Mouse (Mus musculus) midbrain, postnatal 0 days (tissue): ENCODE results near the gene Fam124b. TPM values are rescaled to one million over a fixed set of nuclear protein-coding genes. Genes with fewer than 3 reads are reported as not detected.

Experiments
- ATAC-seq: fragments of 200-750 bp; cut with Nextera tagmentation; 2 replicates; pipeline ENCODE4 v1.8.0; 2017; ENCODE audit warnings: moderate number of reproducible peaks, mild to moderate bottlenecking, moderate TSS enrichment, moderate library complexity; ENCODE audit not compliant: low FRiP score
- DNase-seq: peaks from one replicate; pipeline ENCODE4 v3.0.0-alpha.2; 2015; ENCODE audit warnings: low spot score
- H3K27ac ChIP-seq: fragments of 300-500 bp; sonication (generic); 2 replicates; pipeline ENCODE4 v1.5.1; 2014; ENCODE audit warnings: low read depth, mild to moderate bottlenecking, low read length, mixed read lengths
- H3K27me3 ChIP-seq: fragments of 300-500 bp; sonication (generic); 2 replicates; pipeline ENCODE4 v1.6.1; 2014; ENCODE audit warnings: low read length, control low read depth, mixed read lengths; ENCODE audit not compliant: insufficient read depth
- H3K36me3 ChIP-seq: fragments of 300-500 bp; sonication (generic); 2 replicates; pipeline ENCODE4 v1.6.1; 2014; ENCODE audit warnings: low read length, control low read depth, mixed read lengths; ENCODE audit not compliant: insufficient read depth
- H3K4me1 ChIP-seq: fragments of 300-500 bp; sonication (generic); 2 replicates; pipeline ENCODE4 v1.6.1; 2014; ENCODE audit warnings: mild to moderate bottlenecking, control low read depth, antibody characterized with exemption, low read length, mixed read lengths; ENCODE audit not compliant: insufficient read depth
- H3K4me2 ChIP-seq: fragments of 300-500 bp; sonication (generic); 2 replicates; pipeline ENCODE4 v1.6.1; 2014; ENCODE audit warnings: low read depth, mild to moderate bottlenecking, low read length, mixed read lengths; ENCODE audit not compliant: poor library complexity, severe bottlenecking
- H3K4me3 ChIP-seq: fragments of 300-500 bp; sonication (generic); 2 replicates; pipeline ENCODE4 v1.5.1; 2014; ENCODE audit warnings: low read depth, mild to moderate bottlenecking, low read length, moderate library complexity
- H3K9ac ChIP-seq: fragments of 300-500 bp; sonication (generic); replicated peaks from 2 replicates; pipeline ENCODE4 v1.6.1; 2014; ENCODE audit warnings: mild to moderate bottlenecking, low read length, moderate library complexity, mixed read lengths; ENCODE audit not compliant: poor library complexity, severe bottlenecking
- H3K9me3 ChIP-seq: fragments of 300-500 bp; sonication (generic); 2 replicates; pipeline ENCODE4 v1.6.1; 2016; ENCODE audit warnings: low read length, control low read depth
- CTCF ChIP-seq: IDR thresholded peaks from 2 replicates; pipeline ENCODE4 v1.5.1; 2016; ENCODE audit warnings: antibody characterized with exemption, mild to moderate bottlenecking
- WGBS: fragments of 180-500 bp; shearing (Covaris S2); extraction: QIAGEN DNeasy Blood & Tissue Kit; methylation state at CpG from one replicate; pipeline ENCODE4 v1.1.7; 2014; 5-methylcytosine and 5-hydroxymethylcytosine counted together
- polyA plus RNA-seq: library from polyadenylated mRNA; unstranded; fragments of >200 nt; fragmentation: Nextera tagmentation; extraction: Ambion mirVana; gene quantifications from 2 replicates; pipeline ENCODE4 v1.2.1, GENCODE M21; 2015
- total RNA-seq: library from RNA; depleted of rRNA; stranded (reverse); fragments of >200 nt; gene quantifications from 2 replicates; pipeline ENCODE4 v1.2.3, GENCODE M21; 2014; rRNA removed

Gene Fam124b
- total RNA-seq: 0.24 and 1.0 TPM in 2 replicates
- polyA plus RNA-seq: 0.15 and 0.42 TPM in 2 replicates

DNA sequence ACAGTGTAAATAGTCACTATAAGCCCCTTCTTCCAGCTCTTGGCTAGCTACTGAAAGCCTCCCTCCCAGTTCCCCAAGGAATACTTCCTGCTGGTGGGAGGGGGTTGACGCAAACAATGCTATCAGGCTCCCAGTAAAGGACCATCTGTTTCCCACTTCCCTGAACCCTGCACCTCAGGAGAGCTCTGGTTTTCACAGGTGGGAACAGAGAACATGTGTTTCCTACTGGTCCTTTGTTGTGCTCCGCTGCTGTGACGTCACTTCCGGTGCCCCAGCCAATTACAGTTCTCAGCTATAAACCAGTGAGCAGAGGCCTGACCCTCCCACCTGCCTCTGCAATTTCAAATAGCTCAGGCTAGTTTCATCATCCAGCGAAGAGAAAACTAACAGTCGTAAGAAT, at the start of gene Fam124b:
Gene Fam124b, minus strand, starts transcription at position 206 of the 400 bp plus-strand sequence.
- 80% methylated on average over 6 of the region's 6 CpGs for WGBS
- ATAC-seq: no peak
- TF ChIP-seq CTCF: no peak
- no peak within 1 kb of the TSS for H3K27ac ChIP-seq
- H3K4me1 ChIP-seq: no peaks in the 10 kb centered on the region
- no peak within 1 kb of the TSS for H3K4me3 ChIP-seq
- no peaks in the 10 kb centered on the region for H3K27me3 ChIP-seq
- H3K9me3 ChIP-seq: no peaks in the 10 kb centered on the region
- H3K36me3 ChIP-seq: no peaks in the 10 kb centered on the region
- no peak for DNase-seq
- no peak within 1 kb of the TSS for H3K4me2 ChIP-seq
- H3K9ac ChIP-seq: no peak within 1 kb of the TSS

DNA sequence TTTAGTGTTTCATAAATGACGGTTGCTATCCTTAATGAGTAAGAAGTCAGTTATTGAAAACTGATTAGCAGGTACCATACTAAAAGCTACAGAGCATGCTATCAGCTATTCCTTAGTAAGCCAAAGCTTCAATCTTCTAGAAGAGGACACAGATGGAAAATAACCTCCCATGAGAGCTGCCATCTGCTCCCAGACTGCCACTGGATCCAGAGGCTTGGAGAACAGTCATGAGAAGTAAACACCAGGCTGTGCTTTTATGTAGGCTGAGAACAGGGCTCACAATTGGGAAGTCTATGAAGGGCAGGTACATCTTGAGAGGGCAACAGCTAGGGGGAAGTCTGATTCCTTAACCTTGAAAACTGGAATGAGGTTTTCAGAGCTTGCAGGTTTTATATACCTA, 42.2 kb upstream of the Fam124b start:
- H3K9ac ChIP-seq: no peak overlapping the region
- no peaks in the 10 kb centered on the region for H3K36me3 ChIP-seq
- no peak for TF ChIP-seq CTCF
- no peaks in the 10 kb centered on the region for H3K9me3 ChIP-seq
- WGBS: 76% methylated on average over 1 of the region's 1 CpGs
- no peaks in the 10 kb centered on the region for H3K4me1 ChIP-seq
- DNase-seq (peak; percentile 19), ATAC-seq (no peak)
- no peak overlapping the region for H3K4me3 ChIP-seq
- no peaks in the 10 kb centered on the region for H3K27me3 ChIP-seq
- no peak overlapping the region for H3K27ac ChIP-seq
- no peak overlapping the region for H3K4me2 ChIP-seq

DNA sequence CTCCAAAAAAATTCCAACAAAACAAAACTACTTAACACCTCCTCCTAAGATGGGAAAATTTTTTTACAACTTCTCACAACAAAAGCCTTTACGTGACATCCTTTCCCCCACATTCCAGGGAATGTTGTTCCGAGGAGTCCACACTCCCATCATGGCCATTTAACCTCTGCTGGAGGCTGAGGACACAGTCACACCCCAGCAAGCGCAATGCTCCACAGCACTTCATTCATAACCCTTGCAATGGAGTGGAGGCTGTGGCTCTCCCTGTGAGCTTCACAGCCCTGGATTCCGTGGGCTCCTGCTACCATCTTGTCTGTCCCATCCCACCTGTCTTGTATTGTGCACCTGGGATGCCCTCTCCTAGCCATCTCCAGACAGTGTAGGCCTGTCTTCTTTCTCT, 40.4 kb upstream of the Fam124b start:
- no peak overlapping the region for H3K4me3 ChIP-seq
- 72% methylated on average over 4 of the region's 4 CpGs for WGBS
- H3K9ac ChIP-seq: no peak overlapping the region
- no peak overlapping the region for H3K27ac ChIP-seq
- H3K4me2 ChIP-seq: no peak overlapping the region
- H3K9me3 ChIP-seq: no peaks in the 10 kb centered on the region
- H3K27me3 ChIP-seq: no peaks in the 10 kb centered on the region
- no peaks in the 10 kb centered on the region for H3K4me1 ChIP-seq
- no peaks in the 10 kb centered on the region for H3K36me3 ChIP-seq
- no peak for TF ChIP-seq CTCF
- no peak for DNase-seq
- ATAC-seq: no peak

GRCm38 (mm10) chr1:80253309-80253708, 35.0 kb upstream of the Fam124b start:
- Histone ChIP-seq H3K27ac (no peak overlapping the region), H3K36me3 (no peaks in the 10 kb centered on the region), H3K27me3 (no peaks in the 10 kb centered on the region), H3K9me3 (no peaks in the 10 kb centered on the region), H3K4me1 (no peaks in the 10 kb centered on the region), H3K4me2 (no peak overlapping the region), H3K9ac (no peak overlapping the region), H3K4me3 (no peak overlapping the region)
- no peak for TF ChIP-seq CTCF
- no peak for ATAC-seq
- DNase-seq: no peak

- Histone ChIP-seq H3K36me3 (no peaks in the 10 kb centered on the region), H3K4me2 (no peak overlapping the region), H3K4me1 (no peaks in the 10 kb centered on the region), H3K27me3 (no peaks in the 10 kb centered on the region), H3K9me3 (no peaks in the 10 kb centered on the region), H3K27ac (no peak overlapping the region), H3K9ac (no peak overlapping the region), H3K4me3 (no peak overlapping the region)
- WGBS: 91% methylated on average over 5 of the region's 5 CpGs
- ATAC-seq (no peak), DNase-seq (no peak)
- no peak for TF ChIP-seq CTCF
Observed at GRCm38 (mm10) chr1:80250247-80250646, 32.0 kb upstream of the Fam124b start.

DNA sequence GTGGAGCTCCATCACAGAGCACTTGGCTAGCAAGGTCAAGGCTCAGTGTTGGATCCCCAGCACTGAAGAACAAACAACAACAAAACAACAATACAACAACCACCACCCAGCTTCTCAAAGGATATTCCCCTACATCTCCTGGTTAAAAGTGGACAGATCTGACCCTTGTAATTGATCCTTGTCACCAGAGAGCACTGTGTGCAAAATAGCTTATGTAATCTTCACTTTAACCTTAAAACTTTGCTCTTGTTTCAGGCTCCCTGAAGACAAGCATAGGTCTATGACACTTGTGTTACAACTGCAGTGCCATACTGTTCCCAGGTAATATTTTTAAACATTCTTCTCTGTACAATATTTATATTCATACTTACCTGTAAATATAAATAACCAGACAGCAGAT, 28.9 kb upstream of the Fam124b start:
- ATAC-seq: no peak
- no peak for TF ChIP-seq CTCF

DNA sequence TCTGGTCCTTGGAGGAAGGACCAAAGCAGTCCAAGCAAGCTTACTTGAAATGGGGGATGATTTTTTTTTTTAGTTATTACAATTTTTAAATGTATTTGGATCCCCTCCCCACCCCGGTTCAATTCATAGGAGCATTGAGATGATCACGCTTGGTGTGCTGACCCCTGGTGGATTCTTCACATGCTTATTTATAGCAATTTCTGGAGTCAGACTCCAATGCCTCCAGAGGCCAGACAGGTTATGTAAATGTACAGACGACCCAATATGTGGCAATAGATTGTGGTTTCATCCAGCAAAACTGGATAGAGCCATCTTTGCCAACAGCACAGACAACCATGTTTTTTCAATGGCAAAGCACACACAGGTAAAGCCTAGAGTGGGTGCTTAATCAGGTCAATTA, 25.9 kb upstream of the Fam124b start:
- DNase-seq (no peak), ATAC-seq (no peak)
- H3K27ac ChIP-seq: no peak overlapping the region
- H3K4me1 ChIP-seq: no peaks in the 10 kb centered on the region
- WGBS: 69% methylated on average over 3 of the region's 3 CpGs
- H3K27me3 ChIP-seq: no peaks in the 10 kb centered on the region
- no peak overlapping the region for H3K9ac ChIP-seq
- no peak overlapping the region for H3K4me2 ChIP-seq
- no peak overlapping the region for H3K4me3 ChIP-seq
- peak; percentile 42 for TF ChIP-seq CTCF
- no peaks in the 10 kb centered on the region for H3K9me3 ChIP-seq
- no peaks in the 10 kb centered on the region for H3K36me3 ChIP-seq

More for the DNA sequence above, 28.9 kb upstream of the Fam124b start:
- Histone ChIP-seq H3K9me3 (no peaks in the 10 kb centered on the region), H3K36me3 (no peaks in the 10 kb centered on the region), H3K4me1 (no peaks in the 10 kb centered on the region), H3K4me3 (no peak overlapping the region), H3K27me3 (no peaks in the 10 kb centered on the region), H3K9ac (no peak overlapping the region), H3K4me2 (no peak overlapping the region), H3K27ac (no peak overlapping the region)
- DNase-seq: no peak
